Mouse (Mus musculus): ENCODE measurements around the gene Rbm20.
"Not testable (repeated sequence)": the region's sequence is repeated elsewhere in the genome, so short reads cannot be mapped to it uniquely, and the experiment has no call there.

Rbm20 gene

GRCm38 (mm10) chr19:53676718-53677634 lies at the start of gene Rbm20:
Rbm20 (plus strand) TSS chr19:53677306.
- peak; percentile 71 for DNase-seq

DNA sequence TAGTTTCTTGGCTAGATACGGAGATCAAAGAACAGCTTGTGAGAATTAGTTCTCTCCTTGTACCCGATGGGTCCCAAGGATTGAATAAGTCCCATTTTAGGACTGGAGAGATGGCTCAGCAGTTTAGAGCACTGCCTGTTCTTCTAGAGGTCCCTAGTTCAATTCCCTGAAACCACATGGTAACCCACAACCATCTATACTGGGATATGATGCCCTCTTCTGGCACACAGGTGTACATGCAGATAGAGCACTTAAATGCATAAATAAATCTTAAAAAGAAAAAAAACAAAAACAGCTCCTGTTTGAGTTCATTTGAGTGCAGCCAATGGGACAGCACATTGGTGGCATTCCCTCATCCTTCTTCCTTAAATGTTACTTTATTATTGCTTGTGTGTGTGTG lies 39.1 kb upstream of the Rbm20 start:
- DNase-seq: no peak

DNA sequence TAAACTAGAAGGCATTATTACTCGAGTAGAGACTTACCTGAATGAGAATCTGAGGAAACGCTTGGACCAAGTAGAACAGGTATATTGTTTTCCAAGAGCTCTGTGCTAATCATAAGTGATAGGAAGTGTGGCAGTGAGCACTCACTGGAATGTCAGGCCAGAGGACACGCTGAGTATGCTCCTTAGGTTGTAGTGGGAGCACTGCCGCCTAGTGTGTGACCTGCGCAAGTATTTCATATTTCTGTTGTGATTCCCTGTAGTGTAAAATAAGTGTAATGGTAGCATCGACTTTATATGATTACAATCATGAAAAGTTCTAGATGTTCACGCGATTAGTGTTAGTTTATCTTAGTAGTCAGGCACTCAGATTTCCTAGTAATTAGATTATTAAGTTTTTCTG lies 38.4 kb upstream of the Rbm20 start:
- DNase-seq: no peak

DNA sequence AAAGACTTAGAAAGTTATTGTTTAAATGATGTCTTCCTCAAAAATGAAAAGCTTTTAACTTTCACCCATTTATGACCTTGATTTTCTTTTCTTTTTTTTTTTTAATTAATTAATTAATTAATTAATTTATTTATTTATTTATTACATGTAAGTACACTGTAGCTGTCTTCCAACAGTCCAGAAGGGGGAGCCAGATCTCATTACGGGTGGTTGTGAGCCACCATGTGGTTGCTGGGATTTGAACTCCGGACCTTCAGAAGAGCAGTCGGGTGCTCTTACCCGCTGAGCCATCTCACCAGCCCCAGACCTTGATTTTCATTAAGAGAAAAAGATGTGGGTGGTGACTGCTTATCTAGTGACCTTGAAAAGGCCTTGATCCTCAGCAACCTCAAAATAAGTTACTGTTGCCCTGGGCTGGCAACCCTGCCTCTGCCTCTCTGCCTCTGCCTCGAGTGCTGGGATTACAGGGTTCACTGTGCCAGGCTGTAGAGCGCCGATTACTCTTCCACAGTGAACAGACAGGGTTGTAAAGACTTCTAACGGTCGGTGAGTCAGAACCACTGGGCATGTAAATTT lies 33.0 kb upstream of the Rbm20 start:
- DNase-seq: peak; percentile 12

- no peak for DNase-seq
These were observed 29.8 kb upstream of the Rbm20 start for GRCm38 (mm10) chr19:53647301-53647700.

GRCm38 (mm10) chr19:53648056-53648455 lies 29.1 kb upstream of the Rbm20 start:
- DNase-seq: no peak

DNA sequence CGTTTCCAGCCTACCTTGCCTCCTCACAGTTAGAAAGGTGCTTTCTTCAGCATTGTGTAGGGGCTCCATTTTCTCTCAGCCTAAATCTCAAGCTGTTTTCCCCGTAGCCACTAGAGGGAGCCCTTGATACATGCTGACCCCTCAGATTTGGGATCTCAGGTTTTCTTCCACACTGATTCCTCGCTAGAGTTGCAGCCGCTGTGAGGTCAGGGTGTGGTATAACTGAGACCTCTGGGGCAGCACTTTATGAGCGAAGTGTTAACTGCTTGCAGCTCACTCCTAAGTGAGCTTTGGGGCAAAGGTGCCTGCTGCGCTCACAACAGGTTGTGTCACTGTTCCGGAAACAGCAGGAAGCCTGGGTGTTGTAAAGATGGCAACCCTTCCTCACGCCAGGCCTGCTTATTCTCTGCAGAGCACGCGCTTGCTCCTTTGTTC lies 28.3 kb upstream of the Rbm20 start:
- peak; percentile 84 for DNase-seq

DNA sequence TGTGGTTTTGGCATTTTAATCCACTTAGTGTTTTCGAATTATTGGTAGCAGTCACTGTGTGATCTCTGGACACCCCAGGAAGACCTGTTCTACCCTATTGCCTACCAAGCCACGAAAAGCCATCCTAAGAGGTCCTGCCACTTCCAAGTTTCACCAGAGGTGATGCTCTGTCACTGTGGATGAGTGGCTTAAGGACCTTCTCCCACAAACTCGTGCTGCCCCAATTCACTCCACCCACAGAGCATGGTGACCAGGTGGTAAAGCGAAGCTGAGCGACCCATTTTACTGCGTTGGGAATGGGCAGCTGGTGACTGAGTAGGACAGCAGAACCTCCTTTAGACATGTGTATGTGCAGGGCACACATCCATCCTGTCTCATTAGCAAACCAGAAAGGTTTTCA lies 27.7 kb upstream of the Rbm20 start:
- no peak for DNase-seq

- no peak for DNase-seq
These were observed 27.3 kb upstream of the Rbm20 start for GRCm38 (mm10) chr19:53649802-53650201.

GRCm38 (mm10) chr19:53650921-53651320 lies 26.2 kb upstream of the Rbm20 start:
- DNase-seq: no peak

DNA sequence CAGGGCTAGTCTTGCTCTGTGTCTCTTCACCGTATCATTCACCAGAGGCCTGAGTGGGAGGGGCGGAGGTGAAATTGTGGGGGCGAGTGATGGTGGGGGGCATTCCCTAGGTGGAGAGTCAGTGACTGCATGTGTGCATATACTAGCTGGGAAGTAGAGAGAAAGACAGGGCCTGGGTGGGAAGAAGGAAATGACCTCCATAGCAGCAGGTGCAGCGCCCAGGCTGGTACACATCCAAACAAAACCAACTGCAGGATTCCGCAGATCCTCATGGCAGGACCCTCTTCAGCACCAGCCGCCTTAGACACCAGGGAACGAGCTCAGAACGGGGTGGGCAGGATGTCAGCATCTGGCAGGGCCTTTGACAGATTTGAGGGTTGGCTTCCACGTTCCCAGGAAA lies 24.8 kb upstream of the Rbm20 start:
- no peak for DNase-seq

DNA sequence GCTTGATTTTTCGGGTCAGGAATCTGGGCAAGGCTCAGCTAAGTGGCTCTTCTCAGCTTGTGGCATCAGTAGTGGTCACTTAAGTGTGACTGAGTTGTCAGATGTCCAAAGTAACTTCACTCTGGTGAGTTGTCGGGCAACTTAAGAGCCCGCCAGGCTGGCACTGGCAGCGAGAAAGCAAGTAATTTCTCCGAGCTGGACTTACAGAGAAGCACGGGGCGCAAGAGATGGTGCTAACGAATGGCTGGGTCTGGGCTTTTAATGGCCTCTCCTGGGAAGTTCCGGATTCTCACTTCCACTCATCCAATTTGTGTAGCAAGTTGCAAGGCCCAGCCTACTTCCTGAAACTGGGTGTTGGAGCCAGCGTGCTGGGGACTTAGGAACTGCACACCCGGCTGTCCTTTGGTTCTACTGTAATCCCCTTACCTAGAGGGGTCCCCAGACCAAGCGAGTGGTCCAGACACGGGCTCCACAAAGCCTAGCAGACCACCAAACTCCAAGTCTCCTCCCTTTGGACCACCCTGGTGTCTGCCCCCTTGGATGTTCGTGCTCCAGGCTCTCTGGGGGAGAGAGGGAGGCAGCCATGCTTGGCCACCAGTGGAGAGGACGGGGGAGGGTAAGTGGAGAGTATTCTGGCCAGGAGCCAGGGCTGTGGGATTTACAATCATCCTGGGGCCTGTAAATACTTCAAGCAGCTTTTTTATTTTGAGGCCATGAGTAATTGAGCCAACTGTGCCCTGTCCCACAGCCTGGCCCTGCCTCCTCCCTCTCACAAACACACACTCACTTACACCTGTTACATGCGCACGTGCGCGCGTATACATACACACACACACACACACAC lies 23.3 kb upstream of the Rbm20 start:
- peak; percentile 58 for DNase-seq

DNA sequence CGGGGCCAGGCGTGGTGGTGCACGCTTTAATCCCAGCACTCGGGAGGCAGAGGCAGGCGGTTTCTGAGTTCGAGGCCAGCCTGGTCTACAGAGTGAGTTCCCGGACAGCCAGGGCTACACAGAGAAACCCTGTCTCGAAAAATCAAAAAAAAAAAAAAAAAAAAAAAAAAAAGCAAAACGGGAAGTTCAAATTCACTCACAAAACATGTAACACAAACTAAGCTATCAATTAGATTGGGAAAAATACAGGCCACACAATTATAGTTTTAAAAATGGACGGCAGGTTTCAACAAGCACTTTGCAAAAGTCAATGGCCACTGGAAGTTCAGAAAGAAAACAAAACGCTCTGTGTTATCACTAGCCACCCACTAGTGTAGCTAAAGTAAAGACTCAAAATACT lies 20.7 kb upstream of the Rbm20 start:
- not testable (repeated sequence) for DNase-seq

GRCm38 (mm10) chr19:53657437-53657836 lies 19.7 kb upstream of the Rbm20 start:
- DNase-seq: no peak

DNA sequence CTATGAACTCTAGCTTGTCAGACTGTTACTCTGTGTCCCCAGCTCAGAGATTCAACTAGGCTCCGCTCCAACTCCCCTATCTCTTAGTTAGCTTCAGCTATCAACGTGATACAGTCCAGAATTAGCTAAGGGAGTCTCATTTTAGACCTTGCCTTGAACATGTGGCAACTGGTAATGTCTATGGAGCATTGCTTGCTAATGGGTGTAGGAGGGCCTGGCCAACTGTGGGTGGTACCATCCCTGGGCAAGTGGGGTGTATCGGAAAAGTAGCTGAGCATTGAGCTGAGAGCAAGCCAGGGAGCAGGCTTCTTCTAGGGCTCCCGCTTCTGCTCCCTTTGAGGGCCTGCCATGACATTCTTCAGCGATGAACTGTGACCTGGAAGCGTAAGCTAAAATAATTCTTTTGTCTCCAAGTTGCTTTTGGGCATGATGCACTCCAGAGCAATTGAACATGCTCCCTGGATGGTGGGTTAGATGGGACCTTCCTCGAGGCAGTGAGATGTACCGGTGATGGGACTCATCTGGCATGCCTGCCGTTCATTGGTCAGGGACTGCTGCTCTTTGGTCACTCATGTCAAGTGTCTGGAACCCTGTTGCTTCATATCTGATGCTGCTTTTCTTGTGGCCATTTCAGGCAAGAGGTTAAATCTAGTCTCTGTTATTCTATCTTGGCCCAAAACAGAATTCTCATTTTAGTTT lies 16.2 kb upstream of the Rbm20 start:
- DNase-seq: no peak

DNA sequence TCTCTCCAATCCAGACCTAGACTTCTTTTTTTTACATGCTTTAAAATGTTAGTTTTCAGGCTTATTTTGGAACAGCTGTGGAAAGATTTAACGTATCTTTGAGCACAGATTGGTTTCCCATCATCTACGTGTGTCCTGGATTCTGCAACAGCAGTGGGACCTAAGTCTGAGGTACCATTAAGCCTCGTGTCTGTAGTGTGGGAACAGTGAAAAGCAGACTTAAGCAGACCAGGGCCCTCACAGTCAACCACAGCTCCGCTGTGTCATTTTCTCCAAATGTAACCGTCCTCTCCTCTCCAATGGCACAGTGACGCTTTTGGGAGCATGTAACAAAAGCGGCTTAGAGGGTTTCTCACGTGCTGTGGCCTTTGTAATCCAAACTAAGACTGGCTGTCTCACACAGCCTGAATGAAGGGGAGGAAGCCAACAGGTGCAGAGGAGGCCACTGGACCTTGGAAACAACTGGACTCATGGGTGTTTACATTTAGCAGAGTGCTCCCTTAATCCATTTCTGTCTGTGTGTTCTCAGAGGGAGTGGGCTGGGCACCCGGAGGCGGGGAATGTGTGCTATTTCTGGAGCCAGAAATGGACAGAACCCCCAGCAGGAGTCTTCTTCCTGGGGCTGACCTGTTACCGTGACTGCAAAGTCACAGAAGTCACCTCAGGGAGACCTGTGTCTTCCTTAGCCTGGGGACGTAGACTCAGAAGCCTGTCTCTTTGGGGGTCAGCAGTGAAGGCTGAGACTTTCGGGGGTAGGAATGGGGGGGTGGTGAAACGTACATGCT lies 15.0 kb upstream of the Rbm20 start:
- DNase-seq: no peak

DNA sequence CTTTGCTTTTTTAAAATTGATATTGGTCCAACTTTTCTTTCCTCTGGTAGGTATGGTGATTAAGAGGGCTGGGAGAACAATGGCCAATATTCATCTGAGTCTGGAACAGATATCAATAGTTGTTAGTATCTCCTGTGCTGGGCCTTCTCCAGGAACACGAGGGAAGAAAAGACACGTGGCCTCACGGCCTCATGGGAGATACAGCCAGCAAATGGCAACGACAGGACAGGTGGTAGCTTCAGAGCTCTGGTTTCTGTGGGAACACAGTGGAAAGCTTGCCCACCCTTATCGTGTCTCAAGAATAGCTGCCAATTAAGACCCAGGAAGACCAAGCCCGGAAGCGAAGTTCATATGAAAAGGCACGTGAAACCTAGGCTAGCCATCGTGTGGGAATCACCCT lies 12.3 kb upstream of the Rbm20 start:
- DNase-seq: no peak

DNA sequence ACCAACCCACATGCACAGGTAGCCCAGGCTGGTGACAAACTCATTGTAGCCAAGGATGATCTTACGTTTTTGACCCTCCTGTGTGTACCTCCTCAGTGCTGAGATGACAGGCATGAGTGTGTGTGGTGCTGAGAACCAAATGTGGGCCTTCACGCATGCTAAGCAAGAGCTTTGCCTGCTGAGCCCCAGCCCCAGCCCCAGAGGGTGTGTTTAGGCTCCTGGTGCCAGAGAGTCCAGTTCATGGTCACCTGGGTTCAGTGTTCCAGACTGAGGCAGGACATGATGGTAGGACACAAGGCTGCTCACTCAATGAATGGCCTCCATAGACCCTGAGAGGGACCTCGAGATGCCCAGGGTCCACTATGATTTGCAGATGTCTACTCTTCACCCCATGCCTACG lies 11.7 kb upstream of the Rbm20 start:
- DNase-seq: no peak

DNA sequence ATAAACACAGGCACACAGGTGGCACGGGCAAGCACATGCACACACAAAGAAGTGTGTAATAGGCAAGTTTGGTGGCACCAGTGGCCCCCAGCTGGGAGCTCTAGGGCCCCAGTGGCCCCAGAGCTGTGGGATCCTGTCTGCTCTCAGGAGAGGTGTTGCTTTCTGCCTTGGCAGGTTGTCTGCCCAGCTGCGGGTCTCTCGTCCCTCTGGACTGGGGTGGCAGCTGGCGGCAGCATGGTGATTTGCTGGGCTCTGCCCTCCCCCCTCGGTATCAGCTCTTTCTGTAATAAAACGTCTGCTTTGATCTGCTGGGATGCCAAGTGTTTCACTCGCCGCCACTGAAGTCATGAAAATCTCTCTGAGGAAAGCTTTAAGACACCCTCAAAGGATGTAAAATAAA lies 10.4 kb upstream of the Rbm20 start:
- DNase-seq: no peak

DNA sequence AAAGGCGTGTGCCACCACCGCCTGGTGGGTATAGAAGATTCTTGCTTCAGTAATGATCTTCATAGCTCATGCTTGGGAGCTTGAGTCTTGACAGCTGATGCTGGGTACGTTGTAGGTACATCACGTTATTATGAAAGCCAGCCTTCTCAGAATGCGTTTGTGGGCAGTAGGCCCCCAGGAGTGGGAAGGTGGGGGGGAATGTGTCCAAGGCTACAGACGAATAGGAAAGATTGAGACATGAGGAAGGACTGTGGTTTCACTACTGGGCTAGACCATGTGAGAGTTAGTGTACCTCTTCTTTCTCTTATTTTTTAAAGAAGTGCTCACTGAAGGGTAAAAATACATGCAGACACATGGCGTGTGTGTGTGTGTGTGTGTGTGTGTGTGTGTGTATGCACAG lies 8.3 kb upstream of the Rbm20 start:
- no peak for DNase-seq

DNA sequence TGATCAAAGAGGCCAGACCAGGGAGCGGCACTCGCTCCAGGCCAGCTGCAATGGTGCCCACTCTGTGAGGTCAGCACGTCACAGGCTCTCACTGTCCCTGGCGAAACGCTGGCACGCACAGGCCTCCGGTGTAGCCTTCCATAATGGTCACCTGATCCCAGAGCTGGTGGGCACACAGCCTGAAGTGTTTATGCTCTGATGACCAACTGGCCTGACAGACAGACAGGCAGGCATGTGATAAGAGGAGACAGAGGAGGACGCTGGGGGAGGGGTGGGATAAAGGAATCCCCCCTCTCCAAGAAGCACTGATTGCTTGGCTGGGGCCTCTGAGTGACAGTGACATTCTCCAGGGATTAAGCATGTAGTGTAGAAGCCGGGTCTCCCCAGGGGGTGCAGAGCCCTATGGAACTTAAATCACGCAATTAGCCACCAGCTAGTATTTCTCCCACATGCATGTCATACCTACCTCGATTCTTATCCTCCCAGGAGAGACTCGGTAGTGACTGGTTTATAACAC lies 6.4 kb upstream of the Rbm20 start:
- no peak for DNase-seq

- DNase-seq: no peak
These were observed 5.7 kb upstream of the Rbm20 start for GRCm38 (mm10) chr19:53671432-53671831.

Measured in embryo, embryonic 11 days (tissue).